Mouse (Mus musculus): ENCODE results near the gene Etv6.

- TF ChIP-seq CTCF (IDR thresholded peaks at IDR 0.05; ENCODE audit: insufficient read depth, low read length) (no peak), POLR2A (IDR thresholded peaks at IDR 0.05; ENCODE audit: borderline replicate concordance, extremely low read depth, low read depth, low read length) (no peak)
These were observed 50.9 kb downstream of the Etv6 start for GRCm38 (mm10) chr6:134086351-134086750.
